Mouse (Mus musculus) c-Kit-positive CD71-positive TER-119-negative erythroid progenitor cells, embryonic 14.5 days (primary cell): Measurements from ENCODE around the gene Chchd4.
A peak's percentile ranks its signal among the peaks of the same experiment; 100 is the strongest.
"Not testable (repeated sequence)": the region's sequence is repeated elsewhere in the genome, so short reads cannot be mapped to it uniquely, and the experiment has no call there.

Experiments
- DNase-seq: peaks from one replicate; pipeline ENCODE4 v3.0.0-alpha.2; 2013; ENCODE audit warnings: low read depth

The Chchd4 gene

DNA sequence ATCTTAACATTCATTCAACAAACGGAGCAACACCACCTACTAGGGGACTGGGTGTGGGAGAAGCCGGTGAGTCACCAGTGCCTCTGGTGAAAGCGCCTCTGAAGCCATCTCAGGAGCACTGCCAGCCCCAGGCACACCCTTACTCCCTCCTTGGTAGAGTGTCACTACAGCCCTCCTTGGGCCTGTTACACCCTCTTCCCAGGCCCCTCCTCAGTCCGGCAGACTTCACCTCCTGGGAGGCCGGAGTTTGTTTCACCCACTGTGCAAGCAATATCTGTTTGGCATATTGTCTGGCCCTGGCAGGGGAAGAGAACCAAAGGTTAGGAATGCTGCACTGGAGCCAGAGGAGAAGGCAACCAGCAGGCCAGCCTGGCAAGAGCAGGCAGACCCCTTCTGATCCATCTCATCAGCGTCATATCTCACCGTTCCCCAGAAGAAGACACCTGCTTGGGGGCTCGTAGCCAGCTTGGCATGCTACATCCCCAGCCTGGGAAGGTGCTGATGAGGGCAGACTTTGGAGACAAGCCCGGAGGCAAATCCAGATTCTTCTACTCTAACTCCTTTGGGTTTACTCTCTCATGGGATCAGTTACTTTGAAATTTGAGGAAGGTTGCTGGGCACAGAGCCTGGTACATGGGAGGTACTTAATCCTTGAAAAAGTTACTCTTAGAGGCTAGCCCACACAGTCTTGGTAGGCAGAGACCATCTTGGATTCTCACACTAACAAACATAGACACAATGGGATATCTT lies 1.3 kb upstream of the Chchd4 start:
- peak; percentile 28 for DNase-seq

DNA sequence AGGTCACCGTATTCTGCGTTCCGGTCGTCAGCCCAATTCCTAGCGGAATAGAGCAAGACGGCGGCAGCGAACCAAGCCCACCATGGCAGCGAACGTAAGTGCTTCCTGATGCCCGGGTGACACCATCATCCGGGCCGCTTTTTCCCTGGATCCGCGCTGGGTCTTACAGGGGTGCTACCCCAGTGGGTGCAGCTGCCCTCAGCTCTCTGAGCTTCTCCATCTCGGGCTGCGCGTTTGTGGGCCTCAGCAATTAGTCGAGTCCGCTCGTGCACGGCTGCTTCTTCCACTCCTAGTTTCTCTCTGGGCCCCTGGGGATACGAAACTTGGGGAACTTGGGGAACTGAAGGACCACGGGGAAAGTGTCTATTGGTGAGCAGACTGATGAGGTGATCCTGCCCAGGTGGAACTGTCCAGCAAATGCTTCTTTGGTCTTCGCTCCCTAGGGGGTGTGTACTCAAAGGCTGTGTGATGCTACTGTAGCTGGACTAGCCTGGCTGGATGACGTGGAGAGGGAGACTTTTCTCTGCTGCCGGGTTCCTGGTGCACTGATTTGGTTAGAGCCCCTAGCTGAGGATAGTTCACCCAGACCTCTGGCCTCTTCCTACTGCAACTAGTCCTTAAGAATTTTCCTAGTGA lies 577 bp upstream of the Chchd4 start:
- DNase-seq: no peak

DNA sequence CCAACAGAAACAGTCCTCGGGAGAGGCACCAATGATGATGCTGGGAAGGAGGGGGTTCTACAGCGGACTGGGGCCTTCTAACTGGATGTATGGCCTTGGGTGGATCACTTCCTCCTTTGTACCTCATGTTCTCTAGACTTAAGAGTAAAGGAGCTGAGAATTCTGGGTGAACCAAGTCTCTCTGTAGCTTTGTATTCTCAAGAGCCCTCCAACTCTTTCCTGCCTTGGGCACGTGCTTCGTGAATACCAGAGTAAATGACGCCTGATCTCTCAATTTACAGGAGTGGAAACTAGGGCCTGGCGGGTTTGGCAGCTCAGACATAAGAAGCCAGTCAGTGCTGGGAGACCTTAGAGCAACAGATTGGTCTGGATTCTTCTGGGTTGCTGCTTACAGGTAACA lies 1.0 kb downstream of the Chchd4 start:
- DNase-seq: peak; percentile 33

DNA sequence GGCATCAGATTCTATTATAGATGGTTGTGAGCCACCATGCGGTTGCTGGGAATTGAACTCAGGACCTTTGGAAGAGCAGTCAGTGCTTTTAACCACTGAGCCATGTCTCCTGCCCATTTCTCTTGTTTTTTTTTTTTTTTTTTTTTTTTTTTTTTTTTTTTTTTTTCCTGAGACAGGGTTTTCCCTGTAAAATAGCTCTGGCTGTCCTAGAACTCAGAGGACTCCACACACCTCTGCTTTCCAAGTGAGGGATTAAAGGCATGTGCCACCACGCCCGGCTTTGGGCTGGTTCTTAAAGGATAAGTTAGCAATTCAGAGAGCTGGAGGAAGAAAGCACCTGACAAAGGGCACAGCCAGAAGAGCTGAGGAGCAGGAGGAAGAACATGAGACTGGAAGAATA lies 1.9 kb downstream of the Chchd4 start:
- DNase-seq: not testable (repeated sequence)

DNA sequence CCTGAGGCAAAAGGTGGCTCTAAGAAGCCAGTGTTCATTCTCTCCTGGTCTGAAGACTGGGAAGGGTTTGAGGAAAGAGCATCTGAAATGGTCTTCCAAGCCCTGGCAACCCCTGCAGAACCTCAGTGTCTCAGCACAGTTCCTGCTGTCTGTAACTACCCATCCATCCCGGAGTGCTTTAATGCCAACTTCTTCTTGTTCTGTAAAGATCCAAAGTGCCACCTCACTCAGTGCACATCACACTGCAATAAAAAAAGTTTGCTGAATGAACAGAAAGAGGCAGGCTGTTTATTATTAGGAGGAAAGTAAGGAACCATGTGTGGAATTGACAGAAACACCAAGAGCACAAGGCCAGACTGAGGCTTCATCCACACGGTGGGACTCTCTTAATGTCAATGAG lies 2.6 kb downstream of the Chchd4 start:
- no peak for DNase-seq

DNA sequence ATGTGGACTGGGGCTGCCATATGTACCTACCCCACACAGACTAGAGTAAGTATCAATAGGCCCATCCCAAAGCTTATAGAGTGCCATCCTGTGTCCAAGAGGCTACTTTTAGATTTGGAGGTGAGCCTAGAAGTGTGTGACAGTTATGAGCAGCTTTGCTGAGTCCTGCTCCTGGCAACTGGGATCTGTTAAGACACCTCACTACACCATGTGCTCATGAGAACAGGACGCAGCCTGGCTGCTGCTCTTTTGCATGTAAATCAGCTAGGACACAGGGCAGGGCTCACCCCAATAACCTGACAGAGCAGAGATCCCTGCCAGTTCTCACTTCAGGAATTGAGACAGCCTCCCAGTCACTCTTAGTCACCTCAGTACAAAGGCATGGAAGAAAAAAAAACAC lies 6.2 kb downstream of the Chchd4 start:
- no peak for DNase-seq

DNA sequence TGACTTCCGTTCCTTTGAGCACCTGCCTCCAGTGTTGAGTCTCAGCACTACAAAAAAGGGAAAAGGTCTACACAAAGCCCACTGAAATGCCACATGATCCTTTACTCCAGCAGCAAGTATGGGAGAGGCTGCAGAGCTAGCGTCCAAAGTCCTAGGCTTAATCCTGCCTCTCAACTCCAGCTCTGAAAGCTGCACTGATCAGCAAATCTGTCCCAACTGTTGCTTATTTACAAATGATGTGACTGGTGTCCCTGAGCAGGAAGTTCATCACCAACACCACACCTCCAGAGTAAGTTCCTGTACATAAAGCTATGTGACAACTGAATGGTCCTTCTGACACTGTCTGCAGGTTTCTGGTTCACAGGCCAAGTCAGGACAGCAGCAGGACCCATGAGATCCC lies 7.6 kb downstream of the Chchd4 start:
- DNase-seq: no peak

DNA sequence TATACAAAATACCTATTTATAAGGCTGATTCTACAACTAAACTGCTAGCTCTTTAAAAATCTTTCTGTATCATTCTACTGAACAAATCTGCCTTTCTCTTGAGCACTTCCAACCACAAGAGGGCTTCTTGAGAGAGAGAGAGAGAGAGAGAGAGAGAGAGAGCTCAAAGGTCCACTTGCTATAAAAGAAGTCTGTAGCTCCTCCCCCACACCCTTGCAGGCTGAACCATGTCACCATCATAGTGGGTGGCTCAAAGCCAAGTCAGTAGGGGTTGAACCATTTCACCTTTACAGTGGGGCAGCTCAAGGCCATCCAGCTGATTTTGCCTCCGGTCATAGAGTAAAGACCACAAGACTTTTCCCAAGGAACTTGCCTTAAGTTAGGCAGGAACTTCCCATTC lies 13.9 kb downstream of the Chchd4 start:
- DNase-seq: no peak

DNA sequence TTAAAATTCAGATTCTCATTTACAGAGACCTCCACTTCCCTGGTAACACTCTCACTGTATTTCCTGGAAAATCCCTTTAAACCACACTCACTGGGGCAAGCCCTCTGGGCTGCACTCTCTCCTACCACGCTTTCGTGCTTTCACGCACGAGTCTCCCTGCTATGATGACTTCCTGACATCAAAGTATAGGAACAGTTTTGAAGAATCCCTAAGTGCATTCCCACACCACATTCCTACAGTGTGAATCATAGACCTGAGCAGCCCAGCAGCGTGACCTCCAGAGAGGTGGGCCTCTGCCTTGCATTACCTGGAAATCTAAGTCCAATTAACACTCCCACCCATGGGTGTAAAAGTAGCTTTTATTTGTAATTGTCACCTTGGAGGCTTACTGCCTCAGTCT lies 18.8 kb downstream of the Chchd4 start:
- no peak for DNase-seq

DNA sequence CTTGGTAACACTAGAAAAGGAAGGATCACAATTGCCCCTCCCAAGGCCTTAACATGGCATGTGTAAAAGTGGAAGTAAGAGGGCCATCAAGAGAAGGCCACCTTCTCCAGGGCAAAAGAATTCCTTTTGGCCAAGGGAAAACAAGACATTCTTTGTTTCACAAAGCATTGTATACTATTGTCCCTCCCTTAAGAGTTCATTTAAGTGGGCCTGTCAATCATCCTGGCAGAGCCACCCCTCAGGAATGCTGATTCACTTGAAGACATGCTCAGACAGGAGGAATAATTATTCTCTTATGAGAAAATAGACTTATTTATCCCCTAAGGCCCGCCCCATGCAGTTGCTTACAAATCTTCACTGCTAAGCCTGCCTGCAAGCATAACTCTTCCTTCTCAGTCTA lies 21.3 kb downstream of the Chchd4 start:
- DNase-seq: no peak

DNA sequence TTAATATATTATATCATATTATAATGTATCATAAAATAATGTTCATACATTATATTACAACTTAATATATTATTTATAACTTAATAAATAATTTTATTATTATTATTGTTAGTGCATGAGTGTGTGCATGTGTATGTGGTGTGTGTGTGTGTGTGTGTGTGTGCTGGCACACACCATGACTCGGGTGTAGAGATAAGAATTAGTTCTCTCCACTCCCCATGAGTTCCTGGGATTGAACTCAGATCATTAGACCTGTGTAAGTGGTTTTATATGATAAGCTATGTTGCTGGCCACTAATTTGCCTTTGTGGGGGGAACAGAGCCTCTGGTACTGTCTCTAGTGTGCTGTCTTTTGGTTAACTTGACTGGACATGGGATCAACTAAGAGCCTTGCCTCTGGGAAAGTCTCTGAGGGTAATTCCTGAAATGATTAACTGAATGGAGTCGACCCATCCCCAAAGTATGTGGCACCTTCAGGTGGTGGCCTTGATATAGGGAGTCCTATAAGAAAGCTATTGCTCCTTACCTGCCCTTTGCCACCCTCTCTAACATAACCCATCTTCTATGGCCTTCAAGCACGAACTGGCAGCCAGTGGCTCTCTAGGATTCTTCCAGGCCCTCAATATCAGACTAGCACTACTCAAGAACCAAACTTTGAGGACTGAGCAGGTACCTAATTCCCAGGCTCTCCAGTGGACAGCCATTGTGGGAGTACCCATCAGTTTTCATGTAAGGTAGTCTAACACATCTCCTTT lies 23.7 kb downstream of the Chchd4 start:
- peak; percentile 31 for DNase-seq

DNA sequence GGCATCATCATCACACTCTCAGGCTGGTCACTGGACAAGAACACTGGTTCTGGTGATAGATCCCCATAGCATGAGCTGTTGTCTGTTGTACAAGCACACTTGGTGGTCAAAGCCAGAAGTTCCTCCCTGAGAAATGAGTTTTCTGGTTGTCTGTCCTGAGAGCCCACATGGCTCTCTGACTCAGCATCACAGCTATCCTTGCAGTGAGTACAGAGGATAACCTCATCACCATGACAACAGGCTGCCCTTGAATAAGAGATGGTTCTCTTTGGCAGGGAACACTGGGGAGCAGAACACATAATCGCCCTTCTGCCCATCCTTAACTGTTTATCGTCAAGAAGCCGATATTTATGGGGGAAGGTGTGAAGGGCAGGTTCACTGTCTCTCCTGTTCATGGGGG lies 28.0 kb downstream of the Chchd4 start:
- DNase-seq: no peak

DNA sequence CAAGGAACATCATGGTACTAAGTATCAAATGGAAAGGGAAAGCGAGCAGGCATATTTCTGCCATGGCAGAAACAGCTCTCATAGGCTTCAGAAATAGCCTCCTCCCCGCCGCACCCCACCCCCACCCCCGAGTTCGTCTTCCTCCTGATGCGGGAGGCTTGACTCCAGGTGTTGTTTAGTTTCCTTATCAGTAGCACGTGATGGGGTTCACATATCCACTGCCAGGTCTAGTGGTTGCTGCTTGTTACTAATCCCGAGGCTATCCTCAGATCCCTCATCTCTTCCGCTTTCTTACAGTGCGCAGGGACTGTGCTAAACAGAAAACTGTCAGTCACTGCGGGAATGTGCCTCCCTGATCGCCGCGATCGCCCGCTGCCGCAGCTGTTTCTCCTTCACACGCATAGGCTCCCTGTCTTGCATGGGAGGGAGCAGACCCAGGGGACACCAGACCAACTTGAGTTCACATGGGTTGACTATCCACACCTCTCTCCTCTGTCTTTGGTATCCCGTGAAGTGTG lies 32.1 kb downstream of the Chchd4 start:
- peak; percentile 17 for DNase-seq

DNA sequence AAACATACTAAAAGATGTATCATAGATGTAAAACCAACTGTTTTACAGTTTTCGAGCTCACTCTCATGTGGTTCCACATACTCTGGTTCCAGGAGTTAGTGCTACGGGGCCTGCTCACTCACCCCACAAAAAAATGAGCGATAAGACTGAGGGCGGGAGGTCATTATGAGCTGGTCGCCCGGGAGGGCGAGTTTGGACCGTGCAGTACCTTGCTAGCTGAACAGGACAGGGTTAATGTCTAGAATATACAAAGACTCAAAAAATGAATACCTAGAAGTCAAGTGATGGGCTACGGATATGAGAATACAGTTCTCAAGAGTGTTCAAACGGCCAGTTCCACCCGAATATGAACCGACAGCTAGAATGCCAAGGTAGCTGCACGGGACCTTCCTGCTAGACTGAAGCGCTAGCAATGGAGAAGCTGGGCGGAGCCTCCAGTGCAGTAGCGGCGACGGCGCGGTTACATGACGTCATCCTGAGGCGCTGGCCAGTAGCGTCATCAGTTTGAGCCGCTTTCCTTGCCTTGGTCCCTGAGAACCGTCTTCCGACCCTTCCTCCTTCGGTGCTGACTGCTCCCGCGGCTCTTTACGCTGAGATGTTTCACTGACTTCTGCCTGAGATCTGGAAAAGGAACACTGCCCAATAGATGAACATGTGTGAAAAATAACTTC lies 32.7 kb downstream of the Chchd4 start:
- peak; percentile 90 for DNase-seq

DNA sequence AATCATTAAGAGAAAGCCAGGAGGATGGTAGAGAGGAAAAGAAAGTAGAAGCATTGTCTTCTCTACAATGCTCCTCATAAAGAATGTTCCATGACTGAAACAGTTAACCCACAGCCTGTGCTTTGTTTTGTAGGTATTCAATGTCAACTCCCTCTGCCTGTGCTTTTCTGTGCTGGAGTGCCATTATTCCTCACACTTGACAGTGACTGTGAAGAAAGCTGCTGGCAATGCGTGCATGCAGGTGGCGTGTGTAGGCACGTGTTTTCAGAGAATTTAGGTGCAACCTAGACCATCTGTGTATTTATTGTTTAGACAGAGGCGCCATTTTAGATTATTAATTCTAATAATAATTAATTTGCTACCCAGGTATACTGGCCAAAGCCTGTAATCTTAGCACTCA lies 49.2 kb downstream of the Chchd4 start:
- no peak for DNase-seq

DNA sequence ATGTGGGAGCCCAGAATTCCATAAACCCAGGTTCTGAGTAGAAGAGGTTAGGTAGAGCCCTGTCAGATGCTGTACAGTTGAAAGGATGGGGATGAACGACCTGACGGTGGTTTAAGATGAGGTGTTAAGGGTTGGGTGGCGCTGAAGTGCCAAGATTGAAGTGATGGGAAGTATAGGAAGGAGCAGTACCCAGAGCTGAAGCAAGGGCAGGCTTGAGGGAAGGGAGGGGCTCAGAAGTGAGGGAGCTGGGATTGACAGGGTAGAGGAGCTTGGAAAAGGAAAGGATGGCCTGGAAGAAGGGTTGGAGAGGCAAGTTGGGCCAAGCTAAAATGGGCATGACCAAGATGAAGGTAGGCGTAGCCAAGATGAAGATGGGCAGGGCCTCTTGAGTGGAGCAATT lies 51.7 kb downstream of the Chchd4 start:
- no peak for DNase-seq

DNA sequence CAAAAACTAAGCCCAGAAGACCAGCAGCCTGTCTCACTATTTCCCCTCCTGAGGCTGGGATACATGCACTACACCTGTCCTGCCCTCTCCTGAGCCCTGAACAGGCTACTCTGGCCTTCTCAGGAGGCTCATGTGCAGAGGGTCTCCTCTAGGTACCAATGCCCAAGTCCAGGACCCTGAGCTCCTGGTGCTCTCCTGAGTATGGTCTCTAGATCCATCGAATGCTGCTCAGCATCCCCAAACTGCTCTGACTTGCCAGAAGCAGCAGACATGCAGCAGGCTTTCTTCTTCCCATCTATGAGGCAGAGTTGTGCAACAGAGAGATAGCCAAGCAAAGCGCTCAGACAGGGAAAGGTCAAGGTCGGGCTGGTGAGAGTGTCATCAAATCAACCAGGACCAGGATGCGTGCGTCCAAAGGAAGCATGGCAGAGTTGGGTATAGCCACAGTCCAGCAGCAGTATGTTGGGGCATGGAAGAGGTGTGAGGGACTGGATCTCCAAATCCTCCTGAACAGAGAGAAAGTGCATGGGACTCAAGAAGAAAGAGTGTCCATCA lies 56.0 kb downstream of the Chchd4 start:
- no peak for DNase-seq

DNA sequence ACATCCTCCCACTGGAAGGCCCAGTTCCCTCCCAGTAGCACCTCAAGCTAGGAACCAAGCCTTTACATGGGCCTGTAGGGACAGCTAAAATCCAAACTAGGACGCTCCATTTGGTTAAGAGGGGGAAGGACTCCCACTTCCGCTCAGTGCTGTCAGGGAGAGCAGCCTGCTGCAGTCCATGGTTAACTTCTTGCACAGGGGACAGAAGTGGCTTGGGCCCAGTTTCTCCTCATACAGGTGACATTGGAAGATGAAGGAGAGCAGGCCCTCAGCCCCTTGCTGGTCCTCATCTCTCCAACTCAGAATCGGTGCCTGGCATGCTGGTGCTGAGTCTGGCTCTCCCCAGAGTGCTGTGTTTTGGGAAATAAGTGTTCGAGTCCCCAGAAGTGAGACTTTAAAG lies 57.2 kb downstream of the Chchd4 start:
- no peak for DNase-seq

DNA sequence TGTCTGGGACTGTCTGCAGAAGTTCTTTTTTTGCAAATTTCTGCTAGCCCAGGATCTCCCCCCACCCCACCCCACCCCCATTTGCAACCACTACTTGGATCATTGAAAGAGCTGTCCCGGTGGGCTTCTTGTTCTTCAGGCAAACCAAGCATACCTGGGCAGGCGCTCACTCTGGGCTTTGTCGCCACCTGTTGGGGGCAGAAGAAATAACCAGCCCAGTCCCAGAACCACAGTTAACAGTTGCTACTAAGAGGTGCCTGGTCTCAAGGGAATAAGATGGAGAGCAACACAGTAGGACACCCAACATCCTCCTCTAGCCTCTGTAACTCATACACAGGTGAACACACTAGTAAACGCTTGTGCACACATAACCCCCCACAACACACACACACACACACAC lies 58.5 kb downstream of the Chchd4 start:
- no peak for DNase-seq
